Mouse (Mus musculus): ENCODE data around the gene Cyp2b19. TPM values are rescaled to one million over a fixed set of nuclear protein-coding genes. Genes with fewer than 3 reads are reported as not detected.

Cyp2b19 gene
- polyA plus RNA-seq, 1 experiment, result not detected

Other genes starting within 250 kb of the Cyp2b19 start
- gene Nlrp9a, start 222.1 kb upstream of the Cyp2b19 start, polyA plus RNA-seq (2012; rRNA removed), result not detected in 2 replicates
- not detected in 2 replicates for gene Vmn1r185, start 138.7 kb upstream of the Cyp2b19 start, polyA plus RNA-seq (2012; rRNA removed)
- gene Cyp2b23, start 70.7 kb upstream of the Cyp2b19 start, polyA plus RNA-seq (2012; rRNA removed), result 0.65 TPM in 2 replicates
- not detected in 2 replicates for gene Cyp2g1, start 51.8 kb downstream of the Cyp2b19 start, polyA plus RNA-seq (2012; rRNA removed)
- 0.28 and 0.33 TPM in 2 replicates for gene Cyp2a5, start 78.2 kb downstream of the Cyp2b19 start, polyA plus RNA-seq (2012; rRNA removed)
- gene Cyp2a22, start 182.2 kb downstream of the Cyp2b19 start, polyA plus RNA-seq (2012; rRNA removed), result 0.10 TPM in 1 of 2 replicates, not detected in the other

All from gonadal fat pad, adult 2 months (tissue).